Mouse (Mus musculus): ENCODE results near the gene 1700018B08Rik. TPM values are rescaled to one million over a fixed set of nuclear protein-coding genes. Genes with fewer than 3 reads are reported as not detected.

Gene 1700018B08Rik
- polyA plus RNA-seq (2012; fragmentation: generic; extraction: Trizol): not detected

- TF ChIP-seq POLR2AphosphoS2 (IDR thresholded peaks at IDR 0.05; ENCODE audit: insufficient read length, low read depth) (no peak), SRF (IDR thresholded peaks at IDR 0.05; ENCODE audit: control insufficient read depth, insufficient read length, low read depth) (no peak), MAX (IDR thresholded peaks at IDR 0.05; ENCODE audit: low read depth) (no peak), USF1 (IDR thresholded peaks at IDR 0.05; ENCODE audit: low read depth) (no peak), E2F4 (IDR thresholded peaks at IDR 0.05; ENCODE audit: insufficient read depth) (no peak), CEBPB (IDR thresholded peaks at IDR 0.05; ENCODE audit: insufficient read depth, poor library complexity, severe bottlenecking) (no peak), MYOG (IDR thresholded peaks at IDR 0.05; ENCODE audit: control insufficient read depth in 1 of 3, insufficient read depth in 1 of 3, insufficient read length in 2 of 3, low read depth in 2 of 3) (no peak), POLR2A (IDR thresholded peaks at IDR 0.05; ENCODE audit: insufficient read length, low read depth) (no peak), TCF3 (IDR thresholded peaks at IDR 0.05; ENCODE audit: insufficient read length, low read depth) (no peak), MYOD1 (IDR thresholded peaks at IDR 0.05; ENCODE audit: control insufficient read depth in 1 of 3, insufficient read length in 2 of 3, low read depth in 2 of 3) (no peak), REST (IDR thresholded peaks at IDR 0.05; ENCODE audit: insufficient read depth, insufficient read length) (no peak), TCF12 (IDR thresholded peaks at IDR 0.05; ENCODE audit: insufficient read depth, poor library complexity, severe bottlenecking) (no peak)
- H3K36me3 ChIP-seq (ENCODE audit: control insufficient read depth, insufficient read depth): no peaks in the 10 kb centered on the region
- no peak within 1 kb of the TSS for H3ac ChIP-seq (ENCODE audit: control insufficient read depth, insufficient read length)
- H3K27me3 ChIP-seq (ENCODE audit: control insufficient read depth, insufficient read depth, insufficient read length): peaks cover 32% of the 10 kb centered on the region
- no peak within 1 kb of the TSS for H3K4me3 ChIP-seq
- no peak within 1 kb of the TSS for H3K4me2 ChIP-seq (ENCODE audit: low read depth)
- no peaks in the 10 kb centered on the region for H3K79me2 ChIP-seq (ENCODE audit: control insufficient read depth, insufficient read depth)
Observed at GRCm38 (mm10) chr8:121544276-121544785, at the start of gene 1700018B08Rik. Gene 1700018B08Rik (minus strand): TSS chr8:121544320.

GRCm38 (mm10) chr8:121593293-121593692 lies 49.2 kb upstream of the 1700018B08Rik start:
- Histone ChIP-seq H3K36me3 (ENCODE audit: control insufficient read depth, insufficient read depth) (peaks cover 17% of the 10 kb centered on the region), H3K4me3 (no peak overlapping the region), H3ac (ENCODE audit: control insufficient read depth, insufficient read length) (no peak overlapping the region), H3K27me3 (ENCODE audit: control insufficient read depth, insufficient read depth, insufficient read length) (no peaks in the 10 kb centered on the region), H3K4me2 (ENCODE audit: low read depth) (no peak overlapping the region), H3K79me2 (ENCODE audit: control insufficient read depth, insufficient read depth) (peaks cover 35% of the 10 kb centered on the region)
- TF ChIP-seq MYOG (IDR thresholded peaks at IDR 0.05; ENCODE audit: control insufficient read depth in 1 of 3, insufficient read depth in 1 of 3, insufficient read length in 2 of 3, low read depth in 2 of 3) (no peak), POLR2AphosphoS2 (IDR thresholded peaks at IDR 0.05; ENCODE audit: insufficient read length, low read depth) (no peak), MAX (IDR thresholded peaks at IDR 0.05; ENCODE audit: low read depth) (no peak), USF1 (IDR thresholded peaks at IDR 0.05; ENCODE audit: low read depth) (no peak), MYOD1 (IDR thresholded peaks at IDR 0.05; ENCODE audit: control insufficient read depth in 1 of 3, insufficient read length in 2 of 3, low read depth in 2 of 3) (no peak), SRF (IDR thresholded peaks at IDR 0.05; ENCODE audit: control insufficient read depth, insufficient read length, low read depth) (no peak), REST (IDR thresholded peaks at IDR 0.05; ENCODE audit: insufficient read depth, insufficient read length) (no peak), TCF3 (IDR thresholded peaks at IDR 0.05; ENCODE audit: insufficient read length, low read depth) (no peak), CEBPB (IDR thresholded peaks at IDR 0.05; ENCODE audit: insufficient read depth, poor library complexity, severe bottlenecking) (no peak), POLR2A (IDR thresholded peaks at IDR 0.05; ENCODE audit: insufficient read length, low read depth) (no peak), TCF12 (IDR thresholded peaks at IDR 0.05; ENCODE audit: insufficient read depth, poor library complexity, severe bottlenecking) (no peak), E2F4 (IDR thresholded peaks at IDR 0.05; ENCODE audit: insufficient read depth) (no peak)

- H3K79me2 ChIP-seq (ENCODE audit: control insufficient read depth, insufficient read depth): peaks cover 35% of the 10 kb centered on the region
- peak overlapping the region; percentile 45 for H3K4me3 ChIP-seq
- H3K4me2 ChIP-seq (ENCODE audit: low read depth): peak overlapping the region; percentile 82
- peaks cover 10% of the 10 kb centered on the region for H3K36me3 ChIP-seq (ENCODE audit: control insufficient read depth, insufficient read depth)
- peak overlapping the region; percentile 90 for H3ac ChIP-seq (ENCODE audit: control insufficient read depth, insufficient read length)
- H3K27me3 ChIP-seq (ENCODE audit: control insufficient read depth, insufficient read depth, insufficient read length): no peaks in the 10 kb centered on the region
- TF ChIP-seq MYOG (IDR thresholded peaks at IDR 0.05; ENCODE audit: control insufficient read depth in 1 of 3, insufficient read depth in 1 of 3, insufficient read length in 2 of 3, low read depth in 2 of 3): no peak
- peak; percentile 56 for TF ChIP-seq USF1 (IDR thresholded peaks at IDR 0.05; ENCODE audit: low read depth)
Observed at GRCm38 (mm10) chr8:121591178-121592066, 47.3 kb upstream of the 1700018B08Rik start.

- TF ChIP-seq MYOD1 (IDR thresholded peaks at IDR 0.05; ENCODE audit: control insufficient read depth in 1 of 3, insufficient read length in 2 of 3, low read depth in 2 of 3) (peak in 2 of 3 experiments; percentile 3 to 75), SRF (IDR thresholded peaks at IDR 0.05; ENCODE audit: control insufficient read depth, insufficient read length, low read depth) (peak; percentile 32), REST (IDR thresholded peaks at IDR 0.05; ENCODE audit: insufficient read depth, insufficient read length) (no peak), MYOG (IDR thresholded peaks at IDR 0.05; ENCODE audit: control insufficient read depth in 1 of 3, insufficient read depth in 1 of 3, insufficient read length in 2 of 3, low read depth in 2 of 3) (peak in 2 of 3 experiments; percentile 44 to 72), USF1 (IDR thresholded peaks at IDR 0.05; ENCODE audit: low read depth) (peak; percentile 79), MAX (IDR thresholded peaks at IDR 0.05; ENCODE audit: low read depth) (no peak), E2F4 (IDR thresholded peaks at IDR 0.05; ENCODE audit: insufficient read depth) (no peak), POLR2A (IDR thresholded peaks at IDR 0.05; ENCODE audit: insufficient read length, low read depth) (peak; percentile 83), TCF3 (IDR thresholded peaks at IDR 0.05; ENCODE audit: insufficient read length, low read depth) (peak; percentile 30), POLR2AphosphoS2 (IDR thresholded peaks at IDR 0.05; ENCODE audit: insufficient read length, low read depth) (peak; percentile 74)
- peak within 1 kb of the TSS; percentile 45 for H3K4me3 ChIP-seq
- peaks cover 35% of the 10 kb centered on the region for H3K79me2 ChIP-seq (ENCODE audit: control insufficient read depth, insufficient read depth)
- no peaks in the 10 kb centered on the region for H3K27me3 ChIP-seq (ENCODE audit: control insufficient read depth, insufficient read depth, insufficient read length)
- H3ac ChIP-seq (ENCODE audit: control insufficient read depth, insufficient read length): peak within 1 kb of the TSS; percentile 90
- H3K4me2 ChIP-seq (ENCODE audit: low read depth): peak within 1 kb of the TSS; percentile 98
- peaks cover 6% of the 10 kb centered on the region for H3K36me3 ChIP-seq (ENCODE audit: control insufficient read depth, insufficient read depth)
Observed at GRCm38 (mm10) chr8:121590203-121591177, 46.4 kb upstream of the 1700018B08Rik start, which contains the start of gene Map1lc3b. Gene Map1lc3b (plus strand): TSS chr8:121590361.
